Mouse (Mus musculus) gastrocnemius, postnatal 10 days (tissue): ENCODE results near the gene Ap4s1. TPM values are rescaled to one million over a fixed set of nuclear protein-coding genes. Genes with fewer than 3 reads are reported as not detected.
A peak's percentile ranks its signal among the peaks of the same experiment; 100 is the strongest.
"Not testable (repeated sequence)": the region's sequence is repeated elsewhere in the genome, so short reads cannot be mapped to it uniquely, and the experiment has no call there.

Experiments used
- DNase-seq: peaks from one replicate; pipeline ENCODE4 v3.0.0; 2021; ENCODE audit warnings: mixed read lengths
- long read RNA-seq, 2 experiments: library from polyadenylated mRNA; stranded (forward); transcript quantifications; one replicate each; pipeline ENCODE4 v2.0.0; 2021
- total RNA-seq, 2 experiments: library from RNA; stranded (reverse); gene quantifications; 2 replicates each; pipeline ENCODE4 v1.2.3; 2021

Ap4s1 gene
- 10 to 100 TPM; 40.6 to 43.7 TPM for total RNA-seq
- long read RNA-seq, experiment 1, partial matches to known transcripts = 0 of 3 reads
- long read RNA-seq, experiment 1, other reads (novel, unspliced or antisense) = 3 of 3 reads
- long read RNA-seq, experiment 2, partial matches to known transcripts = 0 of 3 reads
- long read RNA-seq, experiment 2, other reads (novel, unspliced or antisense) = 3 of 3 reads

DNA sequence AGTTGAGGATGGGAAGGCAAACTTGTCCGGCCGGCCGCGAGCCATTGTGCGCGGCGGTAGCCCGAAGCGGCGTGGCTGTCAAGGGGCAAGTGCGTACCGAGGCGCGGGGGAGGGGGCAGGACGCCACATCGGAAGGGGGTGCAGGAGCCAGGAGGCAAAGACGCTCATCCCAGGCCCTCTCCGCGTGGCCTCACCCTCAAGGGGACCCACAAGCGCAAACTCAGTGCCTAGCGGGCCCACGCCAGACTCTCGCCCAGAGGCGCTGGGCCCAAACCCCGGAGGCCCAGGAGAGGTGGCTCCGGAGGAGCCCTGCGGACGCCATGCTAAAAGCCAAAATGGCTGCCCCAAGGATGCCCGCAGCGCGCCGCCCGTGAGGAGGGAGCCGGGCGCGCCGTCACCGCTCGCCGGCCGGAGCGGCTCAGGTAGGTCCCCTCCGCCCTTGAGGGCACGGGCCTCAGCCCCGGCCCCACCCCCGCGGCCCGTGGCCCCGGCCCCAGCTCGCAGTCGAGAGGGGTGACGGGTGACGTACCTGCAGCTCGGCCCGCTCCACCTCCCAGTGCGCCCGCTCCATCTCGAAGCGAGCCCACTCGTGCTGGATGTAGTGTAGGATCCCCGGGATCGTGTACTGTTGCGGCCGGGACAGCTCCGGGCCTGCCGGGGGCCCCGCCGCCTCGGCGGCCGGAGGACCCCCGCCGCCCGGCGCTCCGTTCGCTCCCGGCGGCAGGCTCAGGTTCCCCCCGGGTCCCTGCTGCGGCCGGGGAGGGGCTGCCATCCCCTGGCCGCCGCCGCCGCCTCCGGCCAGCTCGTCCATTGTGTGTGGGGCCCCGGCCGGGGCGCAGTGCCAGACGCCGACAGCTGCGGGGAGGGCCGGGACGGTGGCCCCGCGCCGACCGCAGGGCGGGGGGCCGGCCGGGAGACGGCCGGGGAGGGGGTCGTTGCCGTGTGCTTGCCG, at the start of gene Ap4s1:
Ap4s1 (plus strand) TSS at position 141 of the 952 bp plus-strand sequence.
- DNase-seq = peak; percentile 72

DNA sequence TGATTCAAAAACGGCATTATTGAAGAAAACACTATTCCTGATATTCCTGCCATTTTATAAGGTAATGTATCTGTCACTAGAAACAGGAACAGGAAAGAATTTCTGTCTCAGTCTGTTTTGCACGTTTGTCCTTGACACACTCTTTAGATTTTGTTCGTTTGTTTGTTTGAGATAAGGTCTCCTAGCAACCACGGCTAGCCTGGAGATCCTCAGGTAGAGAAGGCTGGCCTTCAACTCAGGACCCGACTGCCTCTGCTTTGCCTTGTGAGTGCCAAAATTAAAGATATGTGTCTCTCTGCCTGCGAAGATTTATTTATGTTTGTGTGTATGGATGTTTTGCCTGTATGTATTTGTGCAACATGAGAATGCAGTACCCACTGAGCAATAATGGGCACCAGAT, 49.0 kb upstream of the Ap4s1 start:
- no peak for DNase-seq

DNA sequence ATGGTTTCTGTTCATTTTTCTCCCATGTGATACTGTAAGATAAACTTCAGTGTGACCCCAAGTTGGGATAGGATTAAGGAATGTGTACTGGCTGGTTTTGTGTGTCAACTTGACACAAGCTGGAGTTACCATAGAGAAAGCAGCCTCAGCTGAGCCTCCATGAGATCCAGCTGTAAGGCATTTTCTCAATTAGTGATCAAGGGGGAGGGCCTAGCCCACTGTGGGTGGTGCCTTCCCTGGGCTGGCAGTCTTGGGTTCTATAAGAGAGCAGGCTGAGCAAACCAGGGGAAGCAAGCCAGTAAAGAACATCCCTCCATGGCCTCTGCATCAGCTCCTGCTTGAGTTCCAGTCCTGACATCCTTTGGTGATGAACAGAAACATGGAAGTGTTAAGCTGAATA, 41.4 kb upstream of the Ap4s1 start:
- DNase-seq = not testable (repeated sequence)

DNA sequence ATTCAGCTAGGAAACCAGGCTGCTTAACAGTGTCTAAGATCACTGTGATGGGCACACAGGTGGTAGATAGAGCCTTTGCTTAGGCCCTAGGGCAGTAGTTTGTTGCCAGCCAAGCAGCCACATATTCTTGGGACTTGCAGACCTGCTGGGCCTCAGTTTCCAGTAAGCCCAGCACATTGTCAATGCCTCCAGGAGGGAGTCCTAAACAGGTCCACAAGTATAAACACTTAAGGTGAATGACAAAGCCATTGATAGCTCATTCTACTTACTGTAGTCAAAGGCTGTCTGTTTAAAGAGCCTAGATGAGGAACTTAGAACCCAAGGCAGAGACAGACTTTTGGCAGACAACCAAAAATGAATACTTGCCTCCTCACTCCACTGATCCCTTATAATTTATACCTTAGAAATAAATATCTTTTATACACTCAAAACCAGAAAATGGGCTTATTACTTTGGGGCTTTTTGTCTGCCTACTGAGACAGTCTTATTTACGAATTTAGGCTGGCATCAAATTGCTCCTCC, 34.8 kb upstream of the Ap4s1 start:
- DNase-seq = no peak

DNA sequence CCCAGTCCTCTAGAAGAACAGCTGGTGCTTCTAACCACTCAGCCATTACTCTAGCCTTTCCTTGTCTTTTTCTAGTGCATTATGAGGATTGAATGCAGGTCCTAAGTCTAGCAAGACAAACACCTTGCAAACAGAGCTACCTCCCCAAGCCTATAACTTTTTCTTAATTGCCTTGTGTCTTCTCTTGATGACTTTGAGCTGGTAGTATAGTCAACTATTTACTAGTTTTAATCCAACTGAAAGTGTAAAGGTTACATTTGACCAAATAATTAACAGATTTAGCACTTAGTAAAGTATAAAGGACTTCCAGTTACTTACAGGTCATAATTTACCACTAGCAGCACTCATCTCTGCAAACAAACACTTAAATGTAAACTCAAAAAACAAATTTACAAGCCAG, 27.8 kb upstream of the Ap4s1 start:
- DNase-seq = no peak

DNA sequence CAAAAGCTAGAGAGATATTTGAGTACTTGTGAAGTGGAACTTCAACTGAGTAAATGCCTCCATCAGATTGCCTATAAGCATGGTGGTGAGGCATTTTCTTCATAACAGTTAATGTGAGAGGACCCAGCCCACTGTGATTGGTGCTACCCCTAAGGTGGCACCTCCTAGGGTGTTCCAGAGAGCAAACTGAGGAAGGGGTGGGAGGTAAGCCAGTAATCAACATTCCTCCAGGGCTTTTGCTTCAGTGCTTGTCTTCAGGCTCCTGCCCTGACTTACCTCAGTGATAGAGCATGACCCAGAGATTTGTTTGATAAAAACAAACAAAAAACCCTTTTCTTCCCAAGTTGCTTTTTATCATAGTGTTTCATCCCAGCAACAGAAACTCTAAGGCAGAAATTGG, 26.9 kb upstream of the Ap4s1 start:
- DNase-seq = no peak

DNA sequence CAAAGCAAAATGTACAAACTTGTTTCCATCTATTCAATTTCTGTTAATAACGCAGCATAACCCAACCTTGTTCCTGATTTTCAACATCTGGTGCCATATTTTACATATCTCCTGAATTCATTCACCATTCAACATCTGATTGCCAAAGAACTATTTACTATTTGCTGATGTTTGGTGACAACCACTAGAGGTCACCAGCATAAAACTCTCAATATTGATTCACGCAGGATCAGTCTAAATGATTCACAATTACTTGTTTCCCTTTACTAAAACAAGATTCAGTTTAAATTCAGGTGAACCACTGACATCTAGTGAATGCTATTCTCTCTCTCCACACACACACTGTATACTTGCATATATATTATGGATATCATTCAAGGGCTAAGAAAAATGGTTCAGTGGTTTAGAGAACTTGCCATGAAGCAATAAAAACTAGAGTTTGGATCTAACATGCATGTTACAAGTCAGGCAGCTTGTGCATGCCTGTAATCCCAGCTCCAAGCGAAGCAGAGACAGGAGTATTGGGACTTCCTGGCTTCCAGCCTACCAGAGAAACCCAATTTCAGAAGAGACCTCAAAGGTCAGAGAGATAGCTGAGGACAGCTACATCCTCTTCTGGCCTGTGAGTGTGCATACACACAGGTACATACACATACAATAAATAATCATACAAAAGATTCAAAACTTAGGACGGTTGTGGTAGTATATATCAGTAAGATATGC, 24.0 kb upstream of the Ap4s1 start:
- DNase-seq = no peak

DNA sequence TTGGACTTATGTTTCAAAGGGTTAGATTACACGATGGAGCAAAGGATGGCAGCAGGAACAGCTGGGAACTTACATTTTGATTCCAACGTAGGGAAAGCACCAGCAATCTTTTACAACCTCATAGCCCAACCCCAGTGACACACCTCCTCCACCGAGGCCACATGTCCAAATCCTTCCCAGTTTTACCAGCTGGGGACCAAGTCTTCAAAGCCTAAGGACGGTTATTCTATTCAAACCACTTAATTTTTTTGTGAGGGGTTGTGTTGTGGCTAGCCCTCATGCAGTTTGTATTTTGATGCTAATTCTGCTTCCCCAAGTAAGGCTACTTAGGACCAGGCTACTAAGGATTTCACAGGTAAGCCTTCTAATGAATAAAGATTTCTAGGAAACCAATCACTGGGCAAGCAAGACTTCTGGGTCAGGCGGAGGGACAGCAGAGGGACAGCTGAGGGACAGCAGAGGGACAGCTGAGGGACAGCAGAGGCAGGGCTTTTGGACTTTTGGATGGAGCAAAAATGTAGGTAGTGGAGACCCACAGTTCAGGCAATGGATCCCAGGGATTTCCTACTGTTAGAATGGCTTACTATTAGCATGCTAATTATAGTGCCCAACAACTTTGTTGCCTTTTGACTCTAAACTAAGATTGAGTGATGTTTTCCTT, 19.5 kb upstream of the Ap4s1 start:
- no peak for DNase-seq

DNA sequence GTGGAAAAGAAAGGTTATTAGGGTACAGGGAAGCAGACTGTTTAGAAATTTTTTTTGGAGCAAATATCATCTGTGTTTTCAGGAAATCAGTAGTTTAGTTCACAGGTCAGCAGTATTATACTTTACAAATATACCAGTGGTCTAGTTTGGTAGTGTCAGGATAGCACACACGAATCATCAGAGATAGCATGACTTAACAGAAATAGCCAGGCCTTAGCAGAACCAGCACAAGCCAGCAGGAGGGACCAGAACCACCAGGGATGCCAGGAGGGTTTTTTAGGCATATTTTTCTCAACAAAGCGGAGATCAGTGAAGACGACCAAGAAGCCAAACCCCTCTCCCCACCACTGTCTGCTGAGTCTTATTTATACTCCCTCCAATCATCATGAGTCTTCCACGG, 17.6 kb upstream of the Ap4s1 start:
- DNase-seq = no peak

DNA sequence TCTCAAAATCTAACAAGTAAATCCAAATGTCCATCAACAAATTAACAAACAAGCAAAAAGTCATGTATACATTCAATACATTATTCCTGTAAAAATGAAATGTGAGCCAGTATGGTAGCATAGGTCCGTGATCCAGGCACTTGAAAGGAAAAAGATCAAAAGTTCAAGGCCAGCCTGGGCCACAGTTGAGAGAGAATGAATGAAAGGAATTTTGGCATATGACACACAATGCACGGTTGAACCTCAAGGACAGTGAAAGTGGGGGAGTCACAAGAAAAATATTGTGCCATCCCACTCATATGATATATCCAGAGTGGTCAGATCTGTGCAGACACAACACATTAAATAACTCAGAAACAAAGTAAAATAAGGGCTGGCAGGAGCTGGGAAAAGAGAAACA, 14.4 kb upstream of the Ap4s1 start:
- no peak for DNase-seq

DNA sequence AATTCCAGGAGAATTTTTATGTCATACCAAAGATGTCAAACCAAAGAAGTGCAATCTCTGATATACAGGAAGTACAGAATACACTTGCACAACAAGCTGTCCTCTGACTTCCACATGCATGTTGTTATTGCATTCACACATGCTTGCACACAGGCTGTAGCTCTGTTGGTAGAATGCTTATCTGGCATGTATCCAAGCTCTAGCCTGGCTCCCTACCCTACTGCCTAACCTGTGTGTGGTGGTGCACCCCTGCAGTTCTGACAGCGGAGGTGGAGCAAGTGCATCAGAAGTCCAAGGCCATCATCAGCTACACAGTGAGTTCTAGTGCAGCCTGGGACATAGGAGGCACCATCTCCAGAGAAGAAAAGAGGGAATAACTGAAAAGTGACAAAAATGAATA, 12.0 kb upstream of the Ap4s1 start:
- no peak for DNase-seq

DNA sequence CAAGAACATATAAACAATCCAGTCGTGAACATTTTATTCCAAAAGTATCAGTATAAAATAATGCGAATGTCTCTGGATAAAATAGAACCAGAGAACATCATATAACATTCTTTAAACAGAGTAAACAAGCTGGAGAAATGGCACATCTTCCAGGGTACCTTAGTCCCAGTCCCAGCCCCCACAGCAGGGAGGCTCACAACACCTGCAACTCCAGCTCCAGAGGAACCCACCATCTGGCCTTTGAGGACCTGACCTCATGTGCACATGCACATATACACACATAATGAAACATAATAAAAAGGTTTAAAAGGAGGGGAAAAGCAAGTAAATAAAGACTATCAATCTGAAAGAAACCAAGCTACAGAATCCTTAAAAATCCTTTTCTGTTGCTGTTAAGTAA, 2.3 kb upstream of the Ap4s1 start:
- DNase-seq = no peak

DNA sequence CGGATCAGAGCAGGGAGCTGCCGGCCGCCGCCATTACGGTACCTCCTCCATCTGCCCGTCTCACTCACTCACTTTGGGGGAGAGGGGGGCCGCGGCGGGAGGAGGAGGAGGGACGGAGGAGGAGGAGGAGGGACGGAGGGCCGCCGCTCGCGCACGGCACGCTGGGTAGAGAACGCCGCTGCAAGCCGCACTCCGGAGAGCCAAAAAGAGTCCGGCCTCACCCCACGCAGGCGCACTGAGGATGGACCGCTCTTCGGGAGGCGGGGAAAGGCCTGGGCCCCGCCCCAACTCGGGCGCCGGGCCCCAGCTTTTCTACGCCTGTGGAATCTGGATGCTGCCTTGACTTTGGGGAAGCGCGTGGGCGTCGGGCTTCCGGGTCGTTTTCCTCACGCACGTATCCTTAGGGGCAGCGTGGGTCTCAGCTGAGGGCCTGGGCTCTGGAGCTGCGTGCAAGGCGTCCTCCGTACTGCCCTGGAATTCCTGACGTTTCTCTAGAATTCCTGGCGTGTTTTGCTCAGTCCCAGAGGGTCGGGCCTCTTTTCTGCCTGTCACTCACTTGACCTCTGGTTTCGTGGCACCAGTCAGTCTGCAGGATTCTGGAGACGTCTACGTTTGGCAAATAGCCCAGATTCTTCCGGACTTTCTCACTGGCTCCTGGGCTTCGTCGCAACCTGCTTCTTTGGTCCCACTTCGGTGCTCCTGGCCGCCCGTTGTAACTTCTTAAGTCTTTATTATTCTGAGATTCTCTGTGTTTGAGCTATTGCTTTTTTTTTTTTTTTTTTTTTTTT, 1.2 kb downstream of the Ap4s1 start, which contains the start of gene Strn3:
Strn3 (minus strand) TSS at position 53 of the 788 bp plus-strand sequence.
- peak; percentile 94 for DNase-seq

DNA sequence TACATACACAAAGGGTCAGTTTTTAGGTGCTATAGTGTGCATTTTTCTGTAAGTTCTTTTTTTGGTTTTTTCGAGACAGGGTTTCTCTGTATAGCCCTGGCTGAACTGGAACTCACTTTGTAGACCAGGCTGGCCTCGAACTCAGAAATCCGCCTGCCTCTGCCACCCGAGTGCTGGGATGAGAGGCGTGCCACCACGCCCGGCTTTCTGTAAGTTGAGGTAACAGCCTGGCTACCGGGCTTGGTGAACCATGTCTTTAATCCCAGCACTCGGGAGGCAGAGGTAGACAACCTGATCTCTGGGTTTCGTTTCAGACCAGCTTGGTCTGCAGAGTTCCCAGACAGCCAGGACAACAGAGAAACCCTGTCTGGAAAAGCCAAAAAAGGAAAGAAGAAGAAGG, 2.0 kb downstream of the Ap4s1 start:
- DNase-seq = not testable (repeated sequence)

DNA sequence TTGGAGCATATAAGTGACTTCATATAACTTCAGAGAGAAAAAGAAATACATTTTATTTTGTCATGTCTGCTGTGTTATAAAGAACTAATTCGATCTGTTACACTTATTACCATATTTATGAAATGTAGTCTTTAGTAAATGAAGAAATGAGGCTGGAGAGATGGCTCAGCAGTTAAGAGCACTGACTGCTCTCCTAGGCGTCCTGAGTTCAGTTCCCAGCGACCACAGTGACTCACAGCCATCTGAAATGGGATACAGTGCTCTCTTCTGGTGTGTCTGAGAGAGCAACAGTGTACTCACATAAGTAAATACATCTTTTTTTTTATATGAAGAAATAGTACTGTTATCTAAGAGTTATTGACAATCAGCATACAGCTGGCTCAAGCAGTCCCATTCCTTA, 2.6 kb downstream of the Ap4s1 start:
- DNase-seq = no peak

DNA sequence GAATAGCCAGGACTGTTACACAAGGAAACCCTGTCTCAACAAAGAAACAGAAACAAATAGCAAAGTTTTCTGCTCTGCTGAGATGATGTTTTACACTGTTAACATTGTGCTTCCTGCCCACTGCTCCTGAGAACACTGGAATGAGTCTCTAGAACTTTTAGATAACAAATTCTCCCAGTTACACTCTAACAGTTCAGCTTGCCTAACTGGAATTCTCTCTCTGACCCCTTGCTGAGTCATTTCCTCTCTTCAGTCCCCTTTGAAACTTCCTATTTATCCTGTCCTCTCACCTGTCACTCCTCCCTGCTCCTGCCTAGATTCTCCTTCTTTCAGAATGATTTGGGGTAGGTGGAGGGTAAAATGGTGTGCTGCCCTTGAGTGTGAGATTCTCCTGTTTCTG, 3.3 kb downstream of the Ap4s1 start:
- DNase-seq = no peak

DNA sequence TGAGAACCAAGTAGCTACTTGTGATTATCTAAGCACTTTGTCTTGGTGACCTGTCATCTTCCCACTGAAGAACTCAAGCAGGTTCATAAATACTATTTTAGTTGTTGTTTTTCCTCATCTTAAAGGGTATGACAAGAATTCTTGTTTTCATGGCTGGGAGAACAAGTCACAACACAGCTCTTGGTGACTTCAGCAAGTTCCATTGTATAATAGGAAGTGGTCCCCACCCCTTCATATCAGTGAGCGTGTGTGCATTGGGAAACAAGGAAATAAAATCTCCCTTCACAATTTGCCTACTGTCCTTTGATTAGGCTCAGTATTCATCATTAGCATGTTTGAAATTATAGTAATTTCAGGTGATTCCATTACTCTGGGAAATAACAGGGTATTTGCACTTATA, 4.1 kb downstream of the Ap4s1 start:
- no peak for DNase-seq

DNA sequence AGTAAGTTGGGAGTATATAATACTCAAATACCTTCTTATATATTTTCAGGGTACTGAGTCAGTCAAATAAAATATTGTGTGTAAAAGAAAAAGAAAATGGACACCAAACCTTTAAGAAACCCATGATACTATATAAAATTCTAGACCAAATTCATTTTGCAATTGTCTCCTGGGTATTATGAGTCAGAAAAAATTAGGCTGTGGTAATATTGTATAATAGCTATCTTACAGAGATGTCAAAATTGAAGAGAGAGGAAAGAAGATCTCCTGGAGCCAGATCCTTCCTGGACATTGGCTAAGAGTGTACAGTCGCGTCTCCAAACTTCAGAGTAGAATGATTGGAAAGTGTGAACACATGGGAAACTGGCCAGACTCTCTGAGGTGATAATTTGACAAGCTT, 5.3 kb downstream of the Ap4s1 start:
- no peak for DNase-seq

DNA sequence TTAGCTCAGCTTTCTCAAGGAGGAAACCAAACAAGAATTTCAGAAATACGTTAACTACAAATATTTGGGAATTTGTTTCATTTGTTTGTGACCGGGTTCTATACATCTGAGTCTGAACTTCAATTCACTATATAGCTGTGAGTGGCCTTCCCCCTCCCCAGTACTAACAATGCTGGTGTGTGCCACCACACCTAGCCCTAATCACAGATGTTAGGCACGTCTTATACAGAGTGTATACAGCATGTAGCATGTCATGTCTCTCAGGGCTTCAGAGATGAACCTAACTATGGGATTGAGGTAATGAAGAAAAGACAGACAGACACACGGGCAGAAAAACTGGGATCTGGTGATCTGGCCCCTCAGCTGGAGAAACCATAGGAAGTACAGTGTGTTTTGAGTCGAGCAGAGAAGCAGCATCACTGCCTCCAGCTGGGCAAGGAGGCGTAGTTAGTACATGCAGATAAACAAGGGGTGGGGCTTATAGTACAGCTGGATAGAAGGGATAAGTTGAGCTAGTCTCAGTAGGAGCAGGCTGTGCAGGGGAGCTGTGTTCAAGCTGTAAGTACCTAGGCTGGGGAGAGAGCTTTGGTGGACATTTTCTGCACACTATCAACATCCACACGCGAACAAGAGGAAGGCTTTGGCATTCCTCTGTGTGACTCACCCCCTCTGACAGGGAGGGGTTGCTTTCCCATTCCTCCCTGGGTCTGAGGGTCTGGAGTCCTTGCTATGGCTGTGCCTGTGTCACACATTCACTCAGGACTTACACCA, 9.0 kb downstream of the Ap4s1 start:
- no peak for DNase-seq

DNA sequence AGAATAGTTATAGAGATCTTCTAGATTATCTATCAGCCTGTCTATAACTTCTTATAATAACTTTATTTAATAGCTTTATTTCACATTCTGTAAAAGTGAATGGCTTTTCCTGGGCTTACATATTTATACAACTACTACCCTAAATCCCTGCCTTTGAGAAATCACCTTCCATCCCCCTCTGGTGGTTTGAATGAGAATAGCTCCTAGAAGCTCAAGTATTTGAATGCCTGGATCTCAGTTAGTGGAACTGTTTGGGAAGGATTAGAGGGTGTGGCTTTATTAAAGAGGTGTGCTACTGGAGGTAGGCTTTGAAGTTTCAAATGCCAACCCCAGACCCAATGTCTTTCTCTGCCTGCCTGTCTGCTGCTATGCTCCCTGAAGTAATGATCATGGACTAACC, 10.9 kb downstream of the Ap4s1 start:
- no peak for DNase-seq

DNA sequence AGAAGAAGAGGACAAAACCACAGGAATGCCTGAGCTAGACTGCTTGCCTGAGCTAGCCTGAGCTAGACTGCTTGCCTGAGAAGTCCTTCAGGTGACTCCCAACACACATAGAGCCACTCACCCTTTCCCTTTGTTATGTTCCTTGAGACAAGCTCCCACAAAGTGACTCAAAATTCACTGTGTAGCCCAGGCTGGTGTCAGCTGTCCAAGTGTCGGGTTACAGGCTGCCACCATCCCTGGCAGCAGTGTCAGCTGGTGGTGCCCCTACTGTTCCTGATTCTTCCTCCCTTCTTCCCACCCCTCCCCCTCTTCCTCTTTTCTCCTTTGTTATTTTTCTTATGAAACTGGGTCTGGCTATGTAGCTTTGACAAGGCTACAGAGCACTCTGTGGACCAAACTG, 13.0 kb downstream of the Ap4s1 start:
- no peak for DNase-seq
